Mouse (Mus musculus) kidney, embryonic 14.5 days (tissue): ENCODE measurements around the gene Baz2b. TPM values are rescaled to one million over a fixed set of nuclear protein-coding genes. Genes with fewer than 3 reads are reported as not detected.

Experiments used
- ATAC-seq: fragments of 200-750 bp; cut with Nextera tagmentation; 2 replicates; pipeline ENCODE4 v1.8.0; 2017; ENCODE audit warnings: moderate number of reproducible peaks, mild to moderate bottlenecking, moderate TSS enrichment, moderate library complexity; ENCODE audit not compliant: low FRiP score, low TSS enrichment
- H3K27ac ChIP-seq: fragments of 300-500 bp; sonication (generic); 2 replicates; pipeline ENCODE4 v1.5.1; 2014; ENCODE audit warnings: low read depth, mild to moderate bottlenecking, low read length, moderate library complexity, mixed read lengths
- H3K27me3 ChIP-seq: fragments of 300-500 bp; sonication (generic); 2 replicates; pipeline ENCODE4 v1.6.1; 2014; ENCODE audit warnings: mild to moderate bottlenecking, low read length; ENCODE audit not compliant: control insufficient read depth, insufficient read depth
- H3K36me3 ChIP-seq: fragments of 300-500 bp; sonication (generic); 2 replicates; pipeline ENCODE4 v1.6.1; 2014; ENCODE audit warnings: low read length, mixed read lengths; ENCODE audit not compliant: control insufficient read depth, insufficient read depth
- H3K4me1 ChIP-seq: fragments of 300-500 bp; sonication (generic); 2 replicates; pipeline ENCODE4 v1.6.1; 2014; ENCODE audit warnings: low read length, mixed read lengths; ENCODE audit not compliant: control insufficient read depth, insufficient read depth
- H3K4me2 ChIP-seq: fragments of 300-500 bp; sonication (generic); replicated peaks from 2 replicates; pipeline ENCODE4 v1.6.1; 2014; ENCODE audit warnings: low read depth, mild to moderate bottlenecking, low read length
- H3K4me3 ChIP-seq: fragments of 300-500 bp; sonication (generic); 2 replicates; pipeline ENCODE4 v1.5.1; 2014; ENCODE audit warnings: mild to moderate bottlenecking, low read length
- H3K9ac ChIP-seq: fragments of 300-500 bp; sonication (generic); 2 replicates; pipeline ENCODE4 v1.6.1; 2014; ENCODE audit warnings: low read depth, mild to moderate bottlenecking, low read length, moderate library complexity
- H3K9me3 ChIP-seq: fragments of 300-500 bp; sonication (generic); 2 replicates; pipeline ENCODE4 v1.6.1; 2016; ENCODE audit warnings: low read length; ENCODE audit not compliant: control insufficient read depth
- WGBS: fragments of 180-500 bp; shearing (Covaris S2); extraction: QIAGEN DNeasy Blood & Tissue Kit; methylation state at CpG from one replicate; pipeline ENCODE4 v1.1.7; 2014; 5-methylcytosine and 5-hydroxymethylcytosine counted together
- polyA plus RNA-seq: library from polyadenylated mRNA; unstranded; fragments of >200 nt; fragmentation: Nextera tagmentation; extraction: Ambion mirVana; gene quantifications from 2 replicates; pipeline ENCODE4 v1.2.1, GENCODE M21; 2014

Baz2b gene
- polyA plus RNA-seq, 1 experiment from 2014 or later = 70.4 TPM

DNA sequence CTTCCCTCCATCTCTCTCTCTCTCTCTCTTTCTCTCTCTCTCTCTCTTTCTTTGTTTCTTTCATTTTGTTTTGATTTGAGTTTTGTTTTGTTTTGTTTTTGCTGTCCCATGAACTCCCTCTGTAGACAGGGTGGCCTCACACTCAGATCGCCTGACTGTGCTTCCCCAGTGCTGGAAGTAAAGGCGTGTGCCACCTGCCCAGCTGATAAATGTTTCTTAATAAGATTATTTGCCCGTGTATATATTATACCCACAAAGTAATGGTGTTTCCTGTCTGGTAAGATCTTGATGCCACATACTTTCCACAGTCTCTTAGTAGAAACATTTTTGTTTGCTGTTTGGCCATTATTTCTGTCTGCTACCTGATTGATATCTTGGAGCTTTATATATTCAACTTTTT is 198.1 kb downstream of the Baz2b start:
- Histone ChIP-seq H3K27ac (no peak overlapping the region), H3K9ac (no peak overlapping the region), H3K27me3 (no peaks in the 10 kb centered on the region), H3K4me3 (no peak overlapping the region), H3K9me3 (no peaks in the 10 kb centered on the region), H3K36me3 (no peaks in the 10 kb centered on the region), H3K4me2 (no peak overlapping the region), H3K4me1 (no peaks in the 10 kb centered on the region)
- no peak for ATAC-seq
- 87% methylated on average over 3 of the region's 3 CpGs for WGBS

DNA sequence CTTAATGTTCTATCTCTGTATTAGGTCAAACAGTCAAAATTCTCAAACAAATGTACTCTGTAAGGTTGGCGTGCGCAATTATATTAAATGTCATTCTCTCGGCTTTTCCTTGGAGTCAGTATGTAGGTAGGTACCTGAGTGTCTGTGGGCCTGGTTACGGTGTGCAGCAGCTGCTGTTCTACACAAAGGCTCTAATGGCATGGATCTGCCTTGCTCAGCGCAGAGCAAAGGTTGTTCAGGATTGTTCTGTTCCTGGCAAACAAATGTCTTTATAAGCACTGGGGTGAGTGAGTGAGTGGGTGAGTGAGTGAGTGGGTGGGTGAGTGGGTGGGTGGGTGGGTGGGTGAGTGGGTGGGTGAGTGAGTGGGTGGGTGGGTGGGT is 206.0 kb downstream of the Baz2b start:
- ATAC-seq = no peak
- no peak overlapping the region for H3K4me3 ChIP-seq
- no peak overlapping the region for H3K9ac ChIP-seq
- H3K27ac ChIP-seq = no peak overlapping the region
- no peaks in the 10 kb centered on the region for H3K9me3 ChIP-seq
- no peaks in the 10 kb centered on the region for H3K27me3 ChIP-seq
- no peak overlapping the region for H3K4me2 ChIP-seq
- WGBS = 91% methylated on average over 5 of the region's 5 CpGs
- H3K4me1 ChIP-seq = no peaks in the 10 kb centered on the region
- peaks cover 19% of the 10 kb centered on the region; the same call in 1 of the 2 replicates for H3K36me3 ChIP-seq

DNA sequence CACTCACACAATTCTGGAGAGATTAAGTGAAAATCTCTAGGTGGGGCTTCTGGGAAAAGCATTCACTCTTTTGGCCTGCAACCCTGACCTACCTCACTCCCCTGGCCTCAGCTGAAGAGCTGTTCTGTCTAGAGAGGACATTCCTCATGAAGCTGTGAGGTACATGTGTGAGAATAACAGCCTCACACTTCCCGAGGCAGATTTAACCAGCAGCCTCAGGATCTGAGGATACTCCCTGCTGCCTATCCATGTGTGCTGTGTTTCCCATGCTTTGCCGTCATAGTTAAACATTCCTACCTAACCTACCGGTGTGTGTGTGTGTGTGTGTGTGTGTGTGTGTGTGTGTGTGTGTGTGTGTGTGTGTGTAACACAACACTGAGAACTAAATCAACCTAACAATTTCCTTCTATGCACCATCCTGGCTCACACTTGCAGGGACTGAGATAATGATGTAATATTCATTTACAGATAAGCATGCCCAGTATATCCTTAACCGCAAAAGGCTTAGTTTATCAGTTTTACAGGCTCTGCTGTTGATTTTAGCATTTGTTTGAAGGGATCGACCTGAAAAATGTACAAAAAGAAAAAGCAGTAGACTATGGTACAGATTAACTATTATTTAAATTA is 206.5 kb downstream of the Baz2b start:
- Histone ChIP-seq H3K27me3 (no peaks in the 10 kb centered on the region), H3K9me3 (no peaks in the 10 kb centered on the region), H3K27ac (no peak overlapping the region), H3K4me1 (no peaks in the 10 kb centered on the region), H3K36me3 (peaks cover 19% of the 10 kb centered on the region; the same call in 1 of the 2 replicates), H3K4me2 (no peak overlapping the region), H3K9ac (no peak overlapping the region), H3K4me3 (no peak overlapping the region)
- no peak for ATAC-seq
- WGBS = 69% methylated on average over 5 of the region's 5 CpGs

DNA sequence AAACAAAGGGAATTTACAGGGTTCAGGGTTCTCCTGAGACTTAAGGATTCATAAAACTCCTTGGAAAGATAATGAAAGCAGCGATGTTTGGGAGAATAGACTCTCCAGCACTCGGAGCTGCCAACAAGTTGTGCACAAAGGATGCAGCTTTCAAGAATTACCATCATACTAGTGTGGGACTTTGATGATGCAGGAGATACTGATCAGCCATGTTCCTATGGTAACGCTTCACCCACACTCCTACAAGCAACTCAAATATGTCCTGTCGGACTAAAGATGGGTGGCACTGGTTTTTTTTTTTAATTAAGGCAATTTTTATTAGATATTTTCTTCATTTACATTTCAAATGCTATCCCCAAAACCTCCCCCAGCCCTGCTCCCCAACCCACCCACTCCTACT is 209.4 kb downstream of the Baz2b start:
- H3K9ac ChIP-seq = no peak overlapping the region
- H3K36me3 ChIP-seq = peaks cover 12% of the 10 kb centered on the region; the same call in 1 of the 2 replicates
- H3K27me3 ChIP-seq = no peaks in the 10 kb centered on the region
- no peak for ATAC-seq
- WGBS = 92% methylated on average over 4 of the region's 4 CpGs
- H3K9me3 ChIP-seq = no peaks in the 10 kb centered on the region
- H3K27ac ChIP-seq = no peak overlapping the region
- H3K4me3 ChIP-seq = no peak overlapping the region
- no peaks in the 10 kb centered on the region for H3K4me1 ChIP-seq
- no peak overlapping the region for H3K4me2 ChIP-seq

DNA sequence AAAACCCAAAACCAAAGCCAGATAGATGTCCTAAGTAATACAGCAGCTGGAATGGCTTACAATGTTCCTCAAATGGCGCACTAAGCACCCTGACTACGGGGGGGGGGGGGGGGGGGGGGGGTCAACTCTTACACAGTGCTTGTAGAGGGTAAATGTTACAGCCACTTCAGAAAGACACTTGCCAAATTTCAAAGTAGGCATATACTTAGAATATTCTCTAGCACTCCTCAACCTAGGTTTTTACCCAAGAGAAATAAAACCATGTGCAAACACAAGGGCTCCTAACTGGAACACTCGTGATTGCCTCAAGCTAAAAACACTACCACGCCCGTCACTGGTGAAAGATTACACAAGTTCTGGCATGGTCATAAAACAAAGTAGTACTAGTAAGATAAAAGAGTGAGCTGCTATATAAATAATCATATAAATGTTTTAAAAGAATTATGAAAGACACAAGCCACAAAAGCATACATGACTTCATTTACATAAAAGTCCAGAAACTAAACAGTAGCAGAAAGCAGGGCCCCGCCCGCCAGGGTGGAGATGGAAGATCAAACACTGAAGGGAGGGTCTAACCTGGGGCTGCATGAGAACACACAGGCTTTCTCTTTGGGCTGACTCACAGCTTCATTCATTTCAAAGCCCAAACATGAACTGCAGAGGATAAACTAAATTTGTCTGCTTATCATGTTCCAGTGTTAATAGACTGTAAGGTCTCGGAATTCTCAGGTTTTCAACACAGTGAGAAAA is 212.0 kb downstream of the Baz2b start:
- H3K9ac ChIP-seq = no peak overlapping the region
- WGBS = 82% methylated on average over 7 of the region's 8 CpGs

DNA sequence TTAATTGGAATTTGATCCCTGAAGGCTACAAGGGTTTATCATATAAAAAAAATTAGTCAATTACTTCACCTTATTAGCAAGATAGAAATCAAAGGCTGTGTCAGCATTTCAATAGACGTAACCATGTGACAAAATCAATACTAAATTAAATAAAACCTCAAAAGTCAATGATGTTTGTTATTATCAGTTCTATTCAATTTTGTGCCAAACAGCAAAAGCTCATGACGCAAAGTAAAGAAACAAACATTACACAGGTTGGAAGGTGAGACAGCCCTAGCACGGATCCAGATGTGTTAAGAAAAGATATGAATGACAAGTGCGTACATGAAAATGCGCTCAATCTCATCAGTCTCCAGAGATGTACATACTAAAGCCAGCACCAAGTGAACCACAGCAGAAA is 212.7 kb downstream of the Baz2b start:
- peaks cover 3% of the 10 kb centered on the region; the same call in 1 of the 2 replicates for H3K4me1 ChIP-seq
- WGBS = 91% methylated on average over 5 of the region's 5 CpGs
- no peak for ATAC-seq
- H3K9me3 ChIP-seq = no peaks in the 10 kb centered on the region
- no peak overlapping the region for H3K4me2 ChIP-seq
- no peak overlapping the region for H3K4me3 ChIP-seq
- no peak overlapping the region for H3K27ac ChIP-seq
- no peak overlapping the region for H3K9ac ChIP-seq
- no peaks in the 10 kb centered on the region for H3K27me3 ChIP-seq
- H3K36me3 ChIP-seq = peaks cover 4% of the 10 kb centered on the region; the same call in 1 of the 2 replicates

More for the DNA sequence above, 212.0 kb downstream of the Baz2b start:
- no peak overlapping the region for H3K27ac ChIP-seq
- H3K4me3 ChIP-seq = no peak overlapping the region
- no peak for ATAC-seq
- no peak overlapping the region for H3K4me2 ChIP-seq
- H3K9me3 ChIP-seq = no peaks in the 10 kb centered on the region
- no peaks in the 10 kb centered on the region for H3K27me3 ChIP-seq
- H3K4me1 ChIP-seq = peaks cover 1% of the 10 kb centered on the region; the same call in 1 of the 2 replicates
- peaks cover 4% of the 10 kb centered on the region; the same call in 1 of the 2 replicates for H3K36me3 ChIP-seq

DNA sequence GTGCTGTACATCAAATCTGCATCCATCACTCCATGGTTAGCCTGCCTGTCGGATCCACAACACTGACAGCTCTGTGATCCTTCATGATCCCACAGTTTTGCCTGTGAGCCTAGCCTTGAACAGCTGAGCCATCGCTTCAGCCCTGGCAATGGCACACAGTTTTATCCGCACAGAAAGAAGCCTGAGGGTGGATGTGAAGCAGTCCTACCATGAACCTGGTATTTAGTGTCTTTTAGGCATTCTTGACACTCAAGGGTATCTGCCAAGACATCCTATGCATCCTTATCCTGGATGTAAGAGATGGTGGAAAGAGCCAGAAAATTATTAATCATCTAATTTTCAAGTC is 216.5 kb downstream of the Baz2b start:
- H3K4me1 ChIP-seq = peaks cover 3% of the 10 kb centered on the region; the same call in 1 of the 2 replicates
- H3K4me2 ChIP-seq = no peak overlapping the region
- 54% methylated on average over 3 of the region's 3 CpGs for WGBS
- no peaks in the 10 kb centered on the region for H3K9me3 ChIP-seq
- H3K27ac ChIP-seq = peak overlapping the region; percentile 67; the same call in 1 of the 2 replicates
- H3K27me3 ChIP-seq = no peaks in the 10 kb centered on the region
- no peaks in the 10 kb centered on the region; the same call in 1 of the 2 replicates for H3K36me3 ChIP-seq
- ATAC-seq = no peak
- no peak overlapping the region for H3K9ac ChIP-seq
- H3K4me3 ChIP-seq = no peak overlapping the region

DNA sequence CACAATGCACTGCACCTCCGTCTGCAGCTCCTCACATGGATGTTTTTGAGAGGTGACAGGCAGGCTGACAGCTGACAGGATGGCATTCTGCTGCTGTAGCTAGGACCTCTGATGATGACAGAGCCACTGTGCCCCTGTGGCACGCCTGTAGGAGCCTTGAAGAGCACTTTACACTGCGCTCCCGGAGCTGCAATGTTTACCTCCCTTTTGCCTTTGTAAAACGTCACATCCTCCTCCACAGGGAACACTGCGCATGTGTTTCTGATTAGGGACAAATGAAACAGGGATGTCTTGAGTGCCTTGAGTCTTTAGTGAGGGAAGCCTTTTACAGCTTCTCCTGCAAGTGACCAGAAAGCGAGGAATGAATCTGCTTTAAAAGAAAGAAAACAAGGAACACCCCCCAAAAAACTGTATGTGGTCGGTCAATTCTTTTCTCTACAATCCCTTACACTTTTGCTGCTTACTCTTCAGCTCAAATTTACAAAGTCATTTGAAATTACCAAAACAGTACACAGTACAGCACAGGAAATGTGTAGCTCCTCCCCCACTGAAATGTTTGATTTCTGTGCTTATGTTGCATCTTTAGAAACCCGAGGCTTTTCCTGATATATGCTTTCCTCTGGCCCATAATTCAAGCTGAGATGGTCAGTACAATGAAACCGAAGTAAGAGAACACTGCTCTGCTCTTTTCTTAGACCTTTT is 217.0 kb downstream of the Baz2b start:
- H3K27ac ChIP-seq = peak overlapping the region; percentile 67; the same call in 1 of the 2 replicates
- H3K9me3 ChIP-seq = no peaks in the 10 kb centered on the region
- H3K36me3 ChIP-seq = no peaks in the 10 kb centered on the region; the same call in 1 of the 2 replicates
- H3K4me1 ChIP-seq = peaks cover 3% of the 10 kb centered on the region; the same call in 1 of the 2 replicates
- H3K4me2 ChIP-seq = peak overlapping the region; percentile 11
- no peak; the same call in 1 of the 2 replicates for ATAC-seq
- H3K4me3 ChIP-seq = no peak overlapping the region
- 39% methylated on average over 10 of the region's 10 CpGs for WGBS
- H3K27me3 ChIP-seq = no peaks in the 10 kb centered on the region
- H3K9ac ChIP-seq = no peak overlapping the region

DNA sequence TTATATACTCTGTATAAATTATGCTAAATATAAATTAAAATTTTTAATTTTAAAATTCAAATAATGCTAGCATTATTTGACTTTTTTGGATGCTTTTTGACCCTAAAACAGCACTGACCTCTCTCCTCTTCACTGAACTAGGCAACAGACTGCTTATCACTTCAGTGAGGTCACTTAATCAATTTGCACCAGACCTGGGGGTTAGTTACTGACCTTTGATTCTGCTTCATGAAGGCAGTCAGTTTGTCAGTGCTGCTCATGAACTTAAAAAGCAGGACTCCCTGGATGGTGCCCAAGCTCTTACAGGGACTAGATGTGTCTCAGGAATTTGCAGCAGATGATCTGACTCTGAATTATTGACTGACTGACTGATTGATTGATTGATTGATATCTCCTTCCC is 217.9 kb downstream of the Baz2b start:
- no peaks in the 10 kb centered on the region for H3K27me3 ChIP-seq
- H3K4me1 ChIP-seq = peaks cover 3% of the 10 kb centered on the region; the same call in 1 of the 2 replicates
- no peaks in the 10 kb centered on the region for H3K9me3 ChIP-seq
- H3K4me2 ChIP-seq = no peak overlapping the region
- no peak overlapping the region for H3K9ac ChIP-seq
- no peak for ATAC-seq
- no peak overlapping the region for H3K4me3 ChIP-seq
- no peak overlapping the region for H3K27ac ChIP-seq
- no peaks in the 10 kb centered on the region; the same call in 1 of the 2 replicates for H3K36me3 ChIP-seq
